9 mouse cellular contexts compared by ENCODE assay signal in genomic region chr9:41612452-41612795, GRCm38 (mm10).
A peak's percentile ranks its signal among the peaks of the same experiment; 100 is the strongest.
DNase-seq lines count a peak whose midpoint lies in the region; ATAC-seq and TF ChIP-seq lines count a peak whose summit lies in the region.
"Had no signal": no experiment of that assay in that cellular context is flagged by ENCODE, and none has a peak within 500 bp of the region (broad histone marks: within the 10 kb centered on the region; RNA-seq: fewer than 3 reads in every experiment).

No protein-coding gene starts in this region.

- ATAC-seq in forebrain, embryonic 11.5 days (replicated peaks; ENCODE audit: low FRiP score): peak; percentile 73
- ATAC-seq in intestine, embryonic 15.5 days: peak; percentile 70

- no peaks in the 10 kb centered on the region for H3K9me3 ChIP-seq in forebrain, embryonic 11.5 days (ENCODE audit: control insufficient read depth, low read length)
- no peaks in the 10 kb centered on the region for H3K9me3 ChIP-seq in intestine, embryonic 15.5 days

- H3K4me2 ChIP-seq in forebrain, embryonic 11.5 days (ENCODE audit: low read depth, low read length, severe bottlenecking): peak overlapping the region; percentile 46
- peak overlapping the region; percentile 39 for H3K4me2 ChIP-seq in intestine, embryonic 15.5 days (replicated peaks)

- DNase-seq in left cerebral cortex, postnatal 14 days (ENCODE audit: low spot score in 2 of 2): peak; percentile 41 to 49
- no peak for DNase-seq in left cerebral cortex, postnatal 36 days (ENCODE audit: low spot score in 2 of 2)
- DNase-seq in forebrain, embryonic 11.5 days (ENCODE audit: low spot score): peak; percentile 52
- DNase-seq in layer of hippocampus, adult 9-10 months (ENCODE audit: low spot score): no peak
- DNase-seq in kidney, adult 9 months: no peak
- no peak for DNase-seq in spleen, postnatal 10 days (ENCODE audit: low spot score in 2 of 2)
- DNase-seq: cerebellum, adult 8-10 months had no signal

- H3K27ac ChIP-seq in forebrain, embryonic 11.5 days (ENCODE audit: low read depth, low read length): peak overlapping the region; percentile 95
- 0 out of 2 replicates have a peak overlapping the region, but pooled peaks have one; percentile 6 for H3K27ac ChIP-seq in intestine, embryonic 15.5 days
- peak overlapping the region; percentile 60; the same call in 1 of the 2 replicates for H3K27ac ChIP-seq in olfactory bulb, adult 2 months (ENCODE audit: insufficient read depth, low read depth, low read length)

- TF ChIP-seq POLR2A in olfactory bulb, adult 2 months (IDR thresholded peaks at IDR 0.05; ENCODE audit: insufficient read depth, low read depth, low read length): no peak

- 14% methylated on average over 7 of the region's 7 CpGs for WGBS in forebrain, embryonic 11.5 days
- WGBS in intestine, embryonic 15.5 days: 9% methylated on average over 7 of the region's 7 CpGs
- 6% methylated on average over 7 of the region's 7 CpGs for WGBS in olfactory bulb, adult 2 months

- TF ChIP-seq CTCF in olfactory bulb, adult 2 months (IDR thresholded peaks at IDR 0.05; ENCODE audit: insufficient read depth, low read depth, low read length): no peak

- no peaks in the 10 kb centered on the region for H3K27me3 ChIP-seq in forebrain, embryonic 11.5 days (ENCODE audit: control insufficient read depth, insufficient read depth, low read length)
- no peaks in the 10 kb centered on the region for H3K27me3 ChIP-seq in intestine, embryonic 15.5 days (replicated peaks)

- H3K9ac ChIP-seq in forebrain, embryonic 11.5 days (ENCODE audit: low read length): 0 out of 2 replicates have a peak overlapping the region, but pooled peaks have one; percentile 37
- no peak overlapping the region for H3K9ac ChIP-seq in intestine, embryonic 15.5 days

- peaks cover 20% of the 10 kb centered on the region for H3K4me1 ChIP-seq in forebrain, embryonic 11.5 days (replicated peaks; ENCODE audit: control insufficient read depth, insufficient read depth, low read length)
- peaks cover 9% of the 10 kb centered on the region; the same call in 1 of the 2 replicates for H3K4me1 ChIP-seq in intestine, embryonic 15.5 days (replicated peaks)
- H3K4me1 ChIP-seq in olfactory bulb, adult 2 months (ENCODE audit: control insufficient read depth, insufficient read depth, low read length): no peaks in the 10 kb centered on the region

- intact Hi-C loops in left cerebral cortex, postnatal 14 days (cut with DNase I): no loop called here
- intact Hi-C loops in left cerebral cortex, postnatal 36 days (cut with DNase I): loop anchor here (10.0 kb wide), 1 partner anchor 122 kb away; no protein-coding TSS in a partner anchor

- no peaks in the 10 kb centered on the region for H3K36me3 ChIP-seq in forebrain, embryonic 11.5 days (ENCODE audit: control insufficient read depth, insufficient read depth, low read length)
- H3K36me3 ChIP-seq in intestine, embryonic 15.5 days: no peaks in the 10 kb centered on the region

- peak overlapping the region; percentile 5; the same call in 1 of the 2 replicates for H3K4me3 ChIP-seq in forebrain, embryonic 11.5 days (ENCODE audit: low read depth, low read length)
- no peak overlapping the region; the same call in 1 of the 2 replicates for H3K4me3 ChIP-seq in intestine, embryonic 15.5 days (replicated peaks)
- no peak overlapping the region for H3K4me3 ChIP-seq in olfactory bulb, adult 2 months (ENCODE audit: insufficient read depth, low read depth, low read length)

Comparison
In these comparisons a context has a peak if more than half of its experiments do, and no peak if none do; other contexts are left out.
1. DNase-seq: peak in left cerebral cortex, postnatal 14 days (2 of 2) and forebrain, embryonic 11.5 days (single experiment); none in left cerebral cortex, postnatal 36 days (0 of 2), layer of hippocampus, adult 9-10 months (single experiment), kidney, adult 9 months (single experiment) and spleen, postnatal 10 days (0 of 2).
2. H3K27ac ChIP-seq: peak in every context shown above with its lines; median percentile 95 in forebrain, embryonic 11.5 days; 60 in olfactory bulb, adult 2 months; 6 in intestine, embryonic 15.5 days.